Mouse (Mus musculus): ENCODE data around the gene Usp19. TPM values are rescaled to one million over a fixed set of nuclear protein-coding genes. Genes with fewer than 3 reads are reported as not detected.

Gene Usp19
- polyA plus RNA-seq, 1 experiment, result 86.6 TPM

GRCm38 (mm10) chr9:108540846-108541245 lies 50.4 kb downstream of the Usp19 start:
- no peak for TF ChIP-seq POLR2A (IDR thresholded peaks at IDR 0.05; ENCODE audit: insufficient read length, low read depth)
- no peak for TF ChIP-seq USF1 (IDR thresholded peaks at IDR 0.05; ENCODE audit: low read depth)
- no peak for TF ChIP-seq MYOD1 (IDR thresholded peaks at IDR 0.05; ENCODE audit: control insufficient read depth in 1 of 3, insufficient read length in 2 of 3, low read depth in 2 of 3)
- no peak for TF ChIP-seq REST (IDR thresholded peaks at IDR 0.05; ENCODE audit: insufficient read depth, insufficient read length)
- TF ChIP-seq E2F4 (IDR thresholded peaks at IDR 0.05; ENCODE audit: insufficient read depth), result no peak
- TF ChIP-seq MAX (IDR thresholded peaks at IDR 0.05; ENCODE audit: low read depth), result no peak
- TF ChIP-seq SRF (IDR thresholded peaks at IDR 0.05; ENCODE audit: control insufficient read depth, insufficient read length, low read depth), result no peak
- no peak for TF ChIP-seq MYOG (IDR thresholded peaks at IDR 0.05; ENCODE audit: control insufficient read depth in 1 of 3, insufficient read depth in 1 of 3, insufficient read length in 2 of 3, low read depth in 2 of 3)
- no peak for TF ChIP-seq TCF3 (IDR thresholded peaks at IDR 0.05; ENCODE audit: insufficient read length, low read depth)
- no peak for TF ChIP-seq CEBPB (IDR thresholded peaks at IDR 0.05; ENCODE audit: insufficient read depth, poor library complexity, severe bottlenecking)
- no peak for TF ChIP-seq TCF12 (IDR thresholded peaks at IDR 0.05; ENCODE audit: insufficient read depth, poor library complexity, severe bottlenecking)
- no peak for TF ChIP-seq POLR2AphosphoS2 (IDR thresholded peaks at IDR 0.05; ENCODE audit: insufficient read length, low read depth)
- no peak overlapping the region for H3K4me3 ChIP-seq
- no peaks in the 10 kb centered on the region for H3K27me3 ChIP-seq (ENCODE audit: control insufficient read depth, insufficient read depth, insufficient read length)

GRCm38 (mm10) chr9:108545986-108546385 lies 55.6 kb downstream of the Usp19 start:
- H3K36me3 ChIP-seq (ENCODE audit: control insufficient read depth, insufficient read depth), result peaks cover 67% of the 10 kb centered on the region
- TF ChIP-seq POLR2AphosphoS2 (IDR thresholded peaks at IDR 0.05; ENCODE audit: insufficient read length, low read depth), result no peak
- no peak for TF ChIP-seq E2F4 (IDR thresholded peaks at IDR 0.05; ENCODE audit: insufficient read depth)

More at GRCm38 (mm10) chr9:108540846-108541245, 50.4 kb downstream of the Usp19 start:
- Histone ChIP-seq H3K4me2 (ENCODE audit: low read depth) (no peak overlapping the region), H3K79me2 (ENCODE audit: control insufficient read depth, insufficient read depth) (peaks cover 31% of the 10 kb centered on the region), H3ac (ENCODE audit: control insufficient read depth, insufficient read length) (no peak overlapping the region), H3K36me3 (ENCODE audit: control insufficient read depth, insufficient read depth) (peaks cover 55% of the 10 kb centered on the region)

GRCm38 (mm10) chr9:108546875-108547274 lies 56.5 kb downstream of the Usp19 start:
- TF ChIP-seq MYOD1 (IDR thresholded peaks at IDR 0.05; ENCODE audit: control insufficient read depth in 1 of 3, insufficient read length in 2 of 3, low read depth in 2 of 3) (no peak), CEBPB (IDR thresholded peaks at IDR 0.05; ENCODE audit: insufficient read depth, poor library complexity, severe bottlenecking) (no peak), TCF3 (IDR thresholded peaks at IDR 0.05; ENCODE audit: insufficient read length, low read depth) (no peak), POLR2AphosphoS2 (IDR thresholded peaks at IDR 0.05; ENCODE audit: insufficient read length, low read depth) (no peak)
- H3K79me2 ChIP-seq (ENCODE audit: control insufficient read depth, insufficient read depth), result peaks cover 43% of the 10 kb centered on the region
- H3K27me3 ChIP-seq (ENCODE audit: control insufficient read depth, insufficient read depth, insufficient read length), result no peaks in the 10 kb centered on the region
- H3K4me3 ChIP-seq, result no peak overlapping the region
- H3ac ChIP-seq (ENCODE audit: control insufficient read depth, insufficient read length), result no peak overlapping the region
- peaks cover 70% of the 10 kb centered on the region for H3K36me3 ChIP-seq (ENCODE audit: control insufficient read depth, insufficient read depth)
- H3K4me2 ChIP-seq (ENCODE audit: low read depth), result no peak overlapping the region

More at GRCm38 (mm10) chr9:108545986-108546385, 55.6 kb downstream of the Usp19 start:
- no peak overlapping the region for H3ac ChIP-seq (ENCODE audit: control insufficient read depth, insufficient read length)
- no peak overlapping the region for H3K4me2 ChIP-seq (ENCODE audit: low read depth)
- peaks cover 47% of the 10 kb centered on the region for H3K79me2 ChIP-seq (ENCODE audit: control insufficient read depth, insufficient read depth)
- no peak overlapping the region for H3K4me3 ChIP-seq
- no peaks in the 10 kb centered on the region for H3K27me3 ChIP-seq (ENCODE audit: control insufficient read depth, insufficient read depth, insufficient read length)

Other genes starting within 250 kb of the Usp19 start
- gene Dag1, start 226.6 kb upstream of the Usp19 start, polyA plus RNA-seq (2012; fragmentation: generic; extraction: Trizol), result 195 TPM
- gene Nicn1, start 200.2 kb upstream of the Usp19 start, polyA plus RNA-seq (2012; fragmentation: generic; extraction: Trizol), result 37.9 TPM
- 2.1 TPM for gene Amt, start 193.7 kb upstream of the Usp19 start, polyA plus RNA-seq (2012; fragmentation: generic; extraction: Trizol)
- 306 TPM for gene Rhoa, start 184.5 kb upstream of the Usp19 start, polyA plus RNA-seq (2012; fragmentation: generic; extraction: Trizol)
- 29.8 TPM for gene Tcta, start 184.4 kb upstream of the Usp19 start, polyA plus RNA-seq (2012; fragmentation: generic; extraction: Trizol)
- gene Gpx1, start 151.7 kb upstream of the Usp19 start, polyA plus RNA-seq (2012; fragmentation: generic; extraction: Trizol), result 393 TPM
- gene Usp4, start 142.7 kb upstream of the Usp19 start, polyA plus RNA-seq (2012; fragmentation: generic; extraction: Trizol), result 89.4 TPM
- gene 1700102P08Rik, start 97.8 kb upstream of the Usp19 start, polyA plus RNA-seq (2012; fragmentation: generic; extraction: Trizol), result 0.17 TPM
- not detected for gene Ccdc36, start 62.1 kb upstream of the Usp19 start, polyA plus RNA-seq (2012; fragmentation: generic; extraction: Trizol)
- not detected for gene BC048562, start 54.1 kb upstream of the Usp19 start, polyA plus RNA-seq (2012; fragmentation: generic; extraction: Trizol)
- gene Ccdc71, start 30.1 kb upstream of the Usp19 start, polyA plus RNA-seq (2012; fragmentation: generic; extraction: Trizol), result 30.4 TPM
- 3.7 TPM for gene Klhdc8b, start 29.0 kb upstream of the Usp19 start, polyA plus RNA-seq (2012; fragmentation: generic; extraction: Trizol)
- gene Lamb2, start 10.9 kb upstream of the Usp19 start, polyA plus RNA-seq (2012; fragmentation: generic; extraction: Trizol), result 61.6 TPM
- gene Qars, start 17.1 kb downstream of the Usp19 start, polyA plus RNA-seq (2012; fragmentation: generic; extraction: Trizol), result 168 TPM
- 44.0 TPM for gene Qrich1, start 26.2 kb downstream of the Usp19 start, polyA plus RNA-seq (2012; fragmentation: generic; extraction: Trizol)
- 129 TPM for gene Impdh2, start 69.7 kb downstream of the Usp19 start, polyA plus RNA-seq (2012; fragmentation: generic; extraction: Trizol)
- 25.8 TPM for gene Ndufaf3, start 76.8 kb downstream of the Usp19 start, polyA plus RNA-seq (2012; fragmentation: generic; extraction: Trizol)
- 50.2 TPM for gene Dalrd3, start 79.3 kb downstream of the Usp19 start, polyA plus RNA-seq (2012; fragmentation: generic; extraction: Trizol)
- 21.9 TPM for gene Wdr6, start 88.1 kb downstream of the Usp19 start, polyA plus RNA-seq (2012; fragmentation: generic; extraction: Trizol)
- 0.94 TPM for gene P4htm, start 107.1 kb downstream of the Usp19 start, polyA plus RNA-seq (2012; fragmentation: generic; extraction: Trizol)
- gene Arih2, start 158.8 kb downstream of the Usp19 start, polyA plus RNA-seq (2012; fragmentation: generic; extraction: Trizol), result 51.1 TPM
- gene Slc25a20, start 171.5 kb downstream of the Usp19 start, polyA plus RNA-seq (2012; fragmentation: generic; extraction: Trizol), result 27.7 TPM
- gene Prkar2a, start 198.7 kb downstream of the Usp19 start, polyA plus RNA-seq (2012; fragmentation: generic; extraction: Trizol), result 21.5 TPM